Mouse (Mus musculus) CH12.LX (cell line): ENCODE data around the gene Creb3l2. TPM values are rescaled to one million over a fixed set of nuclear protein-coding genes. Genes with fewer than 3 reads are reported as not detected.

Experiments
- DNase-seq: peaks from one replicate; pipeline ENCODE4 v3.0.0-alpha.2; 2013; ENCODE audit errors: extremely low read depth
- H3K27ac ChIP-seq: 2 replicates; pipeline ENCODE4 v1.5.1; 2012; ENCODE audit warnings: low read depth, mild to moderate bottlenecking, control low read depth, moderate library complexity; ENCODE audit not compliant: insufficient read depth
- H3K27me3 ChIP-seq: replicated peaks from 2 replicates; pipeline ENCODE3; 2012; ENCODE audit warnings: inconsistent platforms
- H3K36me3 ChIP-seq, 2 experiments: replicated peaks in 1 of 2; 2 replicates each; pipeline versions ENCODE3 to v1.6.1; 2012; ENCODE audit warnings: inconsistent platforms in 1 of 2, low read length in 1 of 2, mild to moderate bottlenecking in 1 of 2, mixed read lengths in 1 of 2, moderate library complexity in 1 of 2; ENCODE audit not compliant: control insufficient read depth in 1 of 2, insufficient read depth in 1 of 2
- H3K4me1 ChIP-seq, 2 experiments: 2 replicates each; pipeline ENCODE4 v1.6.1; 2012; ENCODE audit warnings: inconsistent platforms in 1 of 2, moderate library complexity in 1 of 2; ENCODE audit not compliant: insufficient read depth in 2 of 2, control insufficient read depth in 1 of 2
- H3K4me2 ChIP-seq: 2 replicates; pipeline ENCODE4 v1.6.1; 2012; ENCODE audit warnings: low read depth, mild to moderate bottlenecking, control low read depth; ENCODE audit not compliant: poor library complexity, insufficient read depth, severe bottlenecking
- H3K4me3 ChIP-seq, 3 experiments: fragments of 150-350 bp in 1 of 3; sonication (generic) in 1 of 3; replicated peaks in 1 of 3; 2 replicates each; pipeline versions ENCODE3 to v1.5.1; 2011 to 2012; ENCODE audit warnings: low read depth in 2 of 3, low read length in 2 of 3, mild to moderate bottlenecking in 2 of 3, moderate library complexity in 2 of 3, control low read depth in 1 of 3, improper control_type of control experiment in 1 of 3, inconsistent platforms in 1 of 3, mixed read lengths in 1 of 3; ENCODE audit not compliant: poor library complexity in 1 of 3
- H3K79me2 ChIP-seq: replicated peaks from 2 replicates; pipeline ENCODE4 v1.6.1; 2012; ENCODE audit warnings: mild to moderate bottlenecking, moderate library complexity; ENCODE audit not compliant: control insufficient read depth, poor library complexity, insufficient read depth, severe bottlenecking; ENCODE audit errors: extremely low read depth
- H3K9ac ChIP-seq: 2 replicates; pipeline ENCODE4 v1.6.1; 2012; ENCODE audit warnings: low read depth, mild to moderate bottlenecking, control low read depth, moderate library complexity; ENCODE audit not compliant: insufficient read depth
- H3K9me3 ChIP-seq: replicated peaks from 2 replicates; pipeline ENCODE3; 2012; ENCODE audit warnings: low read length, inconsistent platforms, mixed read lengths
- CHD1 ChIP-seq: IDR thresholded peaks from 2 replicates; pipeline ENCODE4 v1.6.1; 2012; ENCODE audit warnings: low read depth, low read length, improper control_type of control experiment, inconsistent platforms
- CHD2 ChIP-seq: IDR thresholded peaks from 2 replicates; pipeline ENCODE4 v1.6.1; 2011; ENCODE audit warnings: low read length, improper control_type of control experiment
- JUN ChIP-seq: IDR thresholded peaks from 2 replicates; pipeline ENCODE4 v1.6.1; 2011; ENCODE audit warnings: low read depth, mild to moderate bottlenecking, low read length, improper control_type of control experiment, moderate library complexity; ENCODE audit not compliant: insufficient read depth
- KAT2A ChIP-seq: IDR thresholded peaks from 2 replicates; pipeline ENCODE4 v1.6.1; 2012; ENCODE audit warnings: low read length, improper control_type of control experiment, inconsistent platforms; ENCODE audit not compliant: insufficient replicate concordance
- MEF2A ChIP-seq: IDR thresholded peaks from 2 replicates; pipeline ENCODE4 v1.6.1; 2014; ENCODE audit warnings: low read depth, mild to moderate bottlenecking, inconsistent platforms, low read length, improper control_type of control experiment, borderline replicate concordance
- MXI1 ChIP-seq: IDR thresholded peaks from 2 replicates; pipeline ENCODE4 v1.6.1; 2011; ENCODE audit warnings: mild to moderate bottlenecking, low read depth, low read length, improper control_type of control experiment
- NELFE ChIP-seq: IDR thresholded peaks from 2 replicates; pipeline ENCODE4 v1.6.1; 2011; ENCODE audit warnings: low read depth, low read length, improper control_type of control experiment
- NRF1 ChIP-seq: IDR thresholded peaks from 2 replicates; pipeline ENCODE4 v1.6.1; 2014; ENCODE audit warnings: low read depth, mild to moderate bottlenecking, inconsistent platforms, low read length, improper control_type of control experiment, moderate library complexity
- PAX5 ChIP-seq: IDR thresholded peaks from 2 replicates; pipeline ENCODE4 v1.6.1; 2012; ENCODE audit warnings: low read length, inconsistent platforms, mixed read lengths
- POLR2A ChIP-seq: IDR thresholded peaks from 2 replicates; pipeline ENCODE4 v1.6.1; 2011; ENCODE audit warnings: low read depth, mild to moderate bottlenecking, improper control_type of control experiment, low read length
- SMC3 ChIP-seq: IDR thresholded peaks from 2 replicates; pipeline ENCODE4 v1.6.1; 2011; ENCODE audit warnings: low read depth, low read length, improper control_type of control experiment
- UBTF ChIP-seq: IDR thresholded peaks from 2 replicates; pipeline ENCODE4 v1.6.1; 2012; ENCODE audit warnings: low read depth, mild to moderate bottlenecking, inconsistent platforms, low read length, improper control_type of control experiment, moderate library complexity
- USF2 ChIP-seq: conservative IDR thresholded peaks from 2 replicates; pipeline ENCODE4 v1.6.1; 2011; ENCODE audit warnings: low read depth, low read length, improper control_type of control experiment
- ZC3H11A ChIP-seq: IDR thresholded peaks from 2 replicates; pipeline ENCODE4 v1.6.1; 2012; ENCODE audit warnings: low read depth, mild to moderate bottlenecking, inconsistent platforms, low read length, improper control_type of control experiment
- ZMIZ1 ChIP-seq: IDR thresholded peaks from 2 replicates; pipeline ENCODE4 v1.6.1; 2012; ENCODE audit warnings: low read depth, mild to moderate bottlenecking, inconsistent platforms, low read length, improper control_type of control experiment
- ZNF384 ChIP-seq: IDR thresholded peaks from 2 replicates; pipeline ENCODE4 v1.6.1; 2012; ENCODE audit warnings: low read depth, low read length, improper control_type of control experiment, inconsistent platforms
- dilution Hi-C: fragments of 300-500 bp; cut with MboI; formaldehyde crosslinking; loops from 2 replicates; pipeline ENCODE4 v1.14.3; 2020; ENCODE audit warnings: low sequenced_read_pairs; ENCODE audit not compliant: extremely low pct_unique_long_range_greater_than_20kb, extremely low pct_ligation_motif_present
- in situ Hi-C: fragments of 300-500 bp; cut with MboI; formaldehyde crosslinking; loops from 3 replicates; pipeline ENCODE4 v1.14.3; 2019; ENCODE audit warnings: low sequenced_read_pairs, low pct_ligation_motif_present, low pct_unique_long_range_greater_than_20kb, mixed read lengths
- polyA plus RNA-seq: library from polyadenylated mRNA; unstranded; fragments of >175 nt; gene quantifications from 2 replicates; pipeline ENCODE4 v1.2.1, GENCODE M21; 2012; ENCODE audit warnings: low read depth; ENCODE audit not compliant: insufficient read length
- total RNA-seq, 2 experiments: library from RNA; depleted of rRNA; stranded (reverse); fragments of 300-350 nt in 1 of 2; fragments of >200 nt in 1 of 2; gene quantifications; 2 replicates each; pipeline ENCODE4 v1.2.3; 2012 to 2014

The Creb3l2 gene
- total and polyA plus RNA-seq, 3 experiments, result 1.5 to 8.5 (median 7.0) TPM

GRCm38 (mm10) chr6:37397973-37398372 is 44.0 kb downstream of the Creb3l2 start:
- no peak overlapping the region for H3K4me2 ChIP-seq
- no peak for DNase-seq
- H3K4me3 ChIP-seq, result no peak overlapping the region
- dilution Hi-C loops (no loop called here), in situ Hi-C loops (no loop called here)
- H3K9me3 ChIP-seq, result no peaks in the 10 kb centered on the region
- no peak overlapping the region for H3K27ac ChIP-seq
- H3K9ac ChIP-seq, result no peak overlapping the region
- TF ChIP-seq PAX5 (no peak), NELFE (no peak), MEF2A (no peak), CHD1 (no peak), ZC3H11A (no peak), ZNF384 (no peak), KAT2A (no peak), POLR2A (no peak), JUN (no peak), CHD2 (no peak)
- TF ChIP-seq, all 38 proteins: peak for 0
- Histone ChIP-seq H3K27me3 (no peaks in the 10 kb centered on the region), H3K4me1 (peaks cover 25 to 48% of the 10 kb centered on the region in 2 experiments), H3K36me3 (peaks cover 0 to 21% of the 10 kb centered on the region in 2 experiments), H3K79me2 (peaks cover 14% of the 10 kb centered on the region)

DNA sequence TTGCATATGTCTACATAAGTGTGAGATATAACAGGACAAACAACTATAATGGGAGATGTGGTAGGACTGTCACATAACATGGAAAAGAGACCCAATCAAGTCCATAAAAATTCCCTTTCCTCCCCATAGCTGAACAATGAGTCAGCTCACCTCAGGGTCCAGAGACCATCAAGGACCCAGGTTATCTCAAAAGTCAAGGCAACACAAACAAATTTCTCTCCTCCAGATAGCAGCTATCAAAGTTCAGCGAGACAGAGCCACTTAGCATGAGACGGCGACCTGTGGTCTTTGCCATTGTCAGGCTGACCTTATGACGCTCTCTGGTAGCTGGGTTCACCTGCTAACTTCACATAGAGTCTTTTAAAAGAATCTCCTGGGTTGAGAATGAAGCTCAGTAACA is 44.7 kb downstream of the Creb3l2 start:
- Histone ChIP-seq H3K4me1 (peaks cover 23 to 48% of the 10 kb centered on the region in 2 experiments), H3K4me3 (no peak overlapping the region), H3K79me2 (peaks cover 16% of the 10 kb centered on the region), H3K36me3 (peaks cover 0 to 21% of the 10 kb centered on the region in 2 experiments), H3K9me3 (no peaks in the 10 kb centered on the region), H3K4me2 (no peak overlapping the region), H3K27me3 (no peaks in the 10 kb centered on the region), H3K27ac (no peak overlapping the region), H3K9ac (no peak overlapping the region)
- DNase-seq, result no peak
- dilution Hi-C loops (no loop called here), in situ Hi-C loops (no loop called here)
- TF ChIP-seq ZMIZ1 (no peak), UBTF (no peak), SMC3 (no peak), NRF1 (no peak), USF2 (no peak), ZC3H11A (no peak), NELFE (no peak), POLR2A (no peak), MXI1 (no peak), KAT2A (no peak)
